In the genomic region with DNA sequence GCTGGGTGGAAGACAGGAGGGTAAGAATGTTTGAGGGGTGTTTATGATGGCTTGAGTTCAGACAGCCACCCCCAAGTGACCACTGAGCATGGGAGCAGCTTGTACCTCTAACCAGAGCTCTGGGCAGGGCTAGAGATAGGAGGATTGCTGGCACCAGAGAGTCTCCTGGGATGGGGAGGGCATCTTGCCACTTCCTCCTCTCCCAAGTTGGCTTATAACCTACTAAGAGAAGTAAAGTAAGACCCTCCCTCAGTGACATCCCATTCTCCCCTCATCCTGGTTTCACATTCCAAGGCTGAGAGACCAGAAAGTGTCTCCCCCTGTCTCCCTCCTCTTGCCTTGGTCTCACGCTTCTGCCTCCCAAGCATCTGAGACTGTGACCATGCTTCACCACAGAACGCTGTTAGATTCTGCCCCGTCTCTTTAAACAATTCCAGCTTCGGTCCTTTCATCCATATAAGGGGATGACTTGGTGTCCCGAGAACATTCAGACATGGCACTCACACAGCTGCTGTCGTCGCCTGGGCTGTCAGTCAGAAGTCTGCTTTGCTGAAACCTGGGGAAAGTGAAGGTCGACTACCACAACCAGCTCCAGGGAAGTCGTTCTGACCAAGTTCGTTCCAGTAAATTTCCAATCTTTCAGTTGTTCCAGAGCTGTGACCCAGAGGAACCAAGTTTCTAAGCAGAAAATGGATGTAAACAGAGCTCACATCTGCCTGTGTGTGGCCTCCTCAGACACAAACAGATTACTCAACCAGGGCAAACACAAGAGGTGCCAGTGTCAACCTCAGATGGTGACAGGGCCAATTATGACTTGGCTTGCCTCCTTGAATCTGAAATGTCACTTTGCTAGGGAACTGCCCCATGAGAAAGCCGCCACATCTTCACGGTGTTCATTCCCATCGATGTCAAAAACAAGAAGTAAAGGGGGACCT, we compare ENCODE assay signal across 18 mouse cellular contexts.
A peak's percentile ranks its signal among the peaks of the same experiment; 100 is the strongest.
DNase-seq lines count a peak whose midpoint lies in the region; ATAC-seq lines count a peak whose summit lies in the region.
"Had no signal": no experiment of that assay in that cellular context is flagged by ENCODE, and none has a peak within 500 bp of the region (broad histone marks: within the 10 kb centered on the region; RNA-seq: fewer than 3 reads in every experiment).

No protein-coding gene starts in this region.

- no peaks in the 10 kb centered on the region for H3K36me3 ChIP-seq in heart, embryonic 12.5 days
- no peaks in the 10 kb centered on the region for H3K36me3 ChIP-seq in lung, embryonic 15.5 days
- no peaks in the 10 kb centered on the region for H3K36me3 ChIP-seq in embryonic facial prominence, embryonic 10.5 days (replicated peaks)
- H3K36me3 ChIP-seq: limb, embryonic 15.5 days; midbrain, embryonic 15.5 days had no signal

- no peak overlapping the region for H3K9ac ChIP-seq in heart, embryonic 12.5 days
- no peak overlapping the region for H3K9ac ChIP-seq in lung, embryonic 15.5 days
- H3K9ac ChIP-seq: limb, embryonic 15.5 days; liver, postnatal 0 days; midbrain, embryonic 15.5 days had no signal

- H3K27ac ChIP-seq in heart, embryonic 12.5 days (ENCODE audit: poor library complexity, severe bottlenecking), result no peak overlapping the region
- peak overlapping the region; percentile 62 for H3K27ac ChIP-seq in lung, embryonic 15.5 days
- H3K27ac ChIP-seq in embryonic facial prominence, embryonic 10.5 days (replicated peaks), result no peak overlapping the region
- H3K27ac ChIP-seq: gastrocnemius, adult 2 months; heart, adult 2 months; limb, embryonic 15.5 days; midbrain, embryonic 15.5 days had no signal

- no peaks in the 10 kb centered on the region for H3K27me3 ChIP-seq in heart, embryonic 12.5 days (replicated peaks)
- H3K27me3 ChIP-seq in lung, embryonic 15.5 days, result no peaks in the 10 kb centered on the region
- H3K27me3 ChIP-seq in embryonic facial prominence, embryonic 10.5 days (replicated peaks; ENCODE audit: low read depth, poor library complexity, severe bottlenecking), result no peaks in the 10 kb centered on the region
- H3K27me3 ChIP-seq: limb, embryonic 15.5 days; midbrain, embryonic 15.5 days had no signal

- no peaks in the 10 kb centered on the region for H3K4me1 ChIP-seq in heart, embryonic 12.5 days (replicated peaks)
- peaks cover 2% of the 10 kb centered on the region; the same call in 1 of the 2 replicates for H3K4me1 ChIP-seq in lung, embryonic 15.5 days
- H3K4me1 ChIP-seq in embryonic facial prominence, embryonic 10.5 days, result no peaks in the 10 kb centered on the region
- H3K4me1 ChIP-seq: midbrain, embryonic 15.5 days had no signal

- peak; percentile 17 to 33 for DNase-seq in heart, adult 18-20 months
- DNase-seq in heart, postnatal 25 days (ENCODE audit: low spot score), result peak; percentile 6
- peak; percentile 43 to 70 for DNase-seq in lung, postnatal 4 days
- DNase-seq in embryo, embryonic 10 days (ENCODE audit: low spot score), result no peak
- no peak for DNase-seq in embryonic facial prominence, embryonic 10.5 days (ENCODE audit: low spot score)
- DNase-seq in testis, postnatal 14 days (ENCODE audit: low spot score), result no peak
- DNase-seq: adrenal gland, adult 8-10 months; cerebellum, postnatal 36 days; gastrocnemius, adult 2 months; kidney, adult 18-20 months; kidney, postnatal 10 days; liver, postnatal 0 days; thymus, adult 18-20 months had no signal

- H3K9me3 ChIP-seq in heart, embryonic 12.5 days (replicated peaks), result no peaks in the 10 kb centered on the region
- no peaks in the 10 kb centered on the region for H3K9me3 ChIP-seq in lung, embryonic 15.5 days
- no peaks in the 10 kb centered on the region for H3K9me3 ChIP-seq in embryonic facial prominence, embryonic 10.5 days
- H3K9me3 ChIP-seq: limb, embryonic 15.5 days; midbrain, embryonic 15.5 days had no signal

- no peak overlapping the region for H3K4me3 ChIP-seq in heart, embryonic 12.5 days
- H3K4me3 ChIP-seq in lung, embryonic 15.5 days, result no peak overlapping the region
- H3K4me3 ChIP-seq in embryonic facial prominence, embryonic 10.5 days, result no peak overlapping the region
- H3K4me3 ChIP-seq: gastrocnemius, adult 2 months; heart, adult 2 months; limb, embryonic 15.5 days; midbrain, embryonic 15.5 days had no signal

- no peak overlapping the region for H3K4me2 ChIP-seq in heart, embryonic 12.5 days
- H3K4me2 ChIP-seq in lung, embryonic 15.5 days, result no peak overlapping the region
- H3K4me2 ChIP-seq: limb, embryonic 15.5 days; midbrain, embryonic 15.5 days had no signal

- ATAC-seq in heart, embryonic 12.5 days (ENCODE audit: insufficient number of reproducible peaks, low FRiP score), result no peak
- peak; percentile 53; the same call in 1 of the 2 replicates for ATAC-seq in lung, embryonic 15.5 days (ENCODE audit: borderline replicate concordance, extremely low read depth, low FRiP score, low TSS enrichment)
- ATAC-seq: liver, postnatal 0 days; midbrain, embryonic 15.5 days had no signal

- WGBS in heart, embryonic 12.5 days, result 56% methylated on average over 13 of the region's 13 CpGs
- WGBS in lung, embryonic 15.5 days, result 45% methylated on average over 13 of the region's 13 CpGs
- 86% methylated on average over 13 of the region's 13 CpGs for WGBS in embryonic facial prominence, embryonic 10.5 days

- intact Hi-C loops in heart, postnatal 25 days (cut with DNase I), result no loop called here

Comparison
In these comparisons a context has a peak if more than half of its experiments do, and no peak if none do; other contexts are left out.
1. DNase-seq: peak in heart, adult 18-20 months (2 of 2), heart, postnatal 25 days (single experiment) and lung, postnatal 4 days (2 of 2); none in embryo, embryonic 10 days (single experiment), embryonic facial prominence, embryonic 10.5 days (single experiment) and testis, postnatal 14 days (single experiment).